Mouse (Mus musculus): ENCODE measurements around the gene Olfr628.
"Not testable (repeated sequence)": the region's sequence is repeated elsewhere in the genome, so short reads cannot be mapped to it uniquely, and the experiment has no call there.

The Olfr628 gene

DNA sequence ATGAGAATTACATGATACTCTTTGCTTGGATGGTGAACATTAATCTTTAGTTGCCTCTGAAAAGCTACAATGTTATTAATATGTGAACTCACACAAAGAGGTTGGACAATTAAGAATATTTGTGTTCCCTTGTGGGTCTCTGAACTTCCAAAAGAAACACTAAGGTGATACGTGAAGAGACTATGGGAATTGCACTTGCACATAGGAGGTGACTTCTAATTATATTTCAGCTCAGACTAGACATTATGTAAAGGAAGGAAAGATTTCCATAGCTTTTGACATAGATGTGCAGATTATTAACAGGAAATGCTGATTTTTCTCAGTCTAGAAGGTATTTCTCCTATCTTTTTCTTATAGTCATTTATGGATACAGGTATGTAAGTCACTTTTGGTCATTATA is at the start of gene Olfr628:
Gene Olfr628 (plus strand): TSS at position 301 of the 400 bp plus-strand sequence.
- no peak for DNase-seq (ENCODE audit: low spot score)

DNA sequence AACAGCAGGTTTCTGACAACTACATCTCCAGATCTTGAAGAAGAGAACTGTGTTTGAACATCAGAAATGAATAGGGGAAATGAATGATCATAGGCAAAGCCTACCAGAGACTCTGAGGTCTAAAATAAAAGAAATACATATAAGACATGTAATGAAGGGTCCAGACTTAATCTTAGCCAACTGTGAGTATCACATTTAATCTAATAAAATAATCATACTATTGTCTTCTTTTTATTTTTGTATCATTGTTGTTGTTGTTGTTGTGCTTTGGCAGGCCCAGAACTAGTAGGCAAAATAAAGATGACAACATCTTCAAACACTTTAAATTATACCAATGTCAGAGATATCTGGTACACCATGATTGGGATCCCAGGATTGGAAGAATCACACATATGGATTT is 47.8 kb upstream of the Olfr628 start, which contains the start of gene Olfr625-ps1:
Gene Olfr625-ps1 (plus strand): TSS at position 301 of the 400 bp plus-strand sequence.
- DNase-seq (ENCODE audit: low spot score): no peak

DNA sequence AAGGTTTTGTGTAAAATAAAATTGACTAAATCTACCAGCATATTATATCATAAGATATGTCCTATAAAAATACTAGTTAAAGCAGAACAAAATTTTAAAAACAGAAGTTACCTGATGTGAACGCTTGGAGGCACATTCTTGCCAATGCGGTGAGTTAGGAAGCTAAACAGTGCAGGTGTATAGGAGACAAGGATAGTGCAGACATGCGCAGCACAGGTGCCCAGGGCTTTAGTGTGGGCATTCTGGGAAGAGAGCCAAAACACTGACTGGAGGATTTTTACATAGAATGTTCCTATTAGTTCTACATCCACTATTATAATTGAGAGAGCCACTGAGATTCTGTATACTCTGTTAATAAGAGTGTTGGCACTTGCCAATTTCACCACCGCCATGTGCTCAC is 30.7 kb upstream of the Olfr628 start:
- DNase-seq (ENCODE audit: low spot score): no peak

DNA sequence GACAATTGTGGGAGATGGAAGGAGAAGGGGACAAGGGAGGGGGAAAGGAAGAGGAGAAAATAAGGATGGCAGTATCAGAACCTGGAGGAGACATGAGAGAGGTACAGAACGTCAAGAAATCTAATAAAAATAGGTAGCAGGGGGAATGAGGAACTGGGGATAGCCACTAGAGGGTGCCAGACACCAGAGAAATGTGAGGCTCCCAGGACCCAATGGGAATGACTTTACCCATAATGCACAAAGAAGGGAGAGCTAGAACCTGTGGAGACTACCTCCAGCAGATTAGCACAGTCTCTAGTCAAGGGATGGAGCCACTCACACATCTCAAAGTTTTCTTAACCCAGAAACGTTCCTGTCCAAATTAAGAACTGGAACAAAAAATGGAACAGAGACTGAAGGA is 18.1 kb upstream of the Olfr628 start:
- no peak for DNase-seq (ENCODE audit: low spot score)

DNA sequence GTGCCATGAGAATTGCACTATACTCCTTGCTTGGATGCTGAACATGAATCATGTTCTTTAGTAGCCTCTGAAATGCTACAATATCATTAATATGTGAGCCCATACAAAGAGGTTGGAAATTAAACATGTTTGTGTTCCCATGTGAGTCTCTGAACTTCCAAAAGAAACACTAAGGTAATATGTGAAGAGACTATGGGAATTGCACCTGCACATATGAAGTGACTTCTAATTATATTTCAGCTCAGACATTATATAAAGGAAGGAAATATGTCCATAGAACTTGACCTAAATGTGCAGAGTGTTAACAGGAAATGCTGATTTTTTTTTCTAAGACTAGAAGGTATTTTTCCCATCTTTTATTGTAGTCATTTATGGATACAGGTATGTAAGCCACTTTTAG is 15.8 kb upstream of the Olfr628 start, which contains the start of gene Olfr243:
Gene Olfr243 (plus strand): TSS at position 301 of the 400 bp plus-strand sequence.
- DNase-seq (ENCODE audit: low spot score): no peak

DNA sequence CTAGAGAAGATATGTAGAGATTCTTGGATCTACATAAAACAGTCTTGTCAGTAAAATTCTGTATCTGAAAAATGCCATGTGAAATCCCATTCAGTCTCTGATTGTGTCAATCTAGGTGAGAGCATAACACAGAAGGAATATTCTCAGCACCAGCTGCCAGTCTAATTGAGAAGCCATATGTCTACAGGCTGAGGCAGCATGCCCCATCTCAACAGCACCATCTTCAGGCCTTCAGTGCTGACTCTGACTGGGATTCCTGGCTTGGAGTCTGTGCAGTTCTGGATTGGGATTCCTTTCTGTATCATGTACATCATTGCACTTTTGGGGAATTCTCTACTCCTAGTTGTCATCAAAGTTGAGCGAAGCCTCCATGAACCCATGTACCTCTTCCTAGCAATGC is 13.8 kb upstream of the Olfr628 start:
- not testable (repeated sequence) for DNase-seq (ENCODE audit: low spot score)

DNA sequence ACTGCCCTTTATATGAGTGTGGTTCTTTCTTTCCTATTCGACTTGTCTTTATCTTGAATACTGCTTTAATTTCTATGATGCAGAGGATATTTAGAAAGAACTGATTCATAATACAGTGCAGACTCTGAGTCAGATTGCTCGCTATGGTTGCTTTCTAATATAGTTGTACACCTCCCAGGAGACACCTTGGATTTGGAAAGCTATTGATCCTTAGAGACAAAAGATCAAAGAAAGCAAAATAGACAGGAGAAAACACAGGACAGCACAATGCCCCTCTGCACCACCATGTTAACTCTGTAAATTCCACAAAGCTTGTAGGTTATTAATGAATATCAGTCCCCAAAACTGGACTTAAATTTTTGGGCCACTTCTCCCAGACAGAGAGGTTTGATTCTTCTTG is 14.7 kb downstream of the Olfr628 start, which contains the start of gene Olfr629:
Gene Olfr629 (minus strand): TSS at position 101 of the 400 bp plus-strand sequence.
- no peak for DNase-seq (ENCODE audit: low spot score)

DNA sequence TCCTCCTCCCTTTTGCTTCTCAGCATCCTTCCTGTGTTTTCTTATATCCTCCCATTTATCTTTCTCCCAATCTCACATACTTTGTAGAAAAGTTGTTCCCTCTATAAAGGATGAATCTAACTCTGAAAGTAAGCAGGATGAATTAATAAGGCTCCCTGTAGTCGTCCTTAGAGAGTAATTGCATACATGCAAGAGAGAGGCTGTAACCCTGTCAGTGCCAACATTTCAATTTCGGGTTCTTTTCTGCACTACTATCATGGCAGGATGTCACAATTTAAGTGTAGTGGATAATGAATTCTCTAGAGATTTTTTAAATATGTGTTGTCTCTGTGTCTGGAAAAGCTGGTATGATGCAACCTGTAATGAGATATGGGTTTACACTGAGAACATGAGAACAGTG is 27.1 kb downstream of the Olfr628 start, which contains the start of gene Olfr630:
Gene Olfr630 (minus strand): TSS at position 101 of the 400 bp plus-strand sequence.
- no peak for DNase-seq (ENCODE audit: low spot score)

DNA sequence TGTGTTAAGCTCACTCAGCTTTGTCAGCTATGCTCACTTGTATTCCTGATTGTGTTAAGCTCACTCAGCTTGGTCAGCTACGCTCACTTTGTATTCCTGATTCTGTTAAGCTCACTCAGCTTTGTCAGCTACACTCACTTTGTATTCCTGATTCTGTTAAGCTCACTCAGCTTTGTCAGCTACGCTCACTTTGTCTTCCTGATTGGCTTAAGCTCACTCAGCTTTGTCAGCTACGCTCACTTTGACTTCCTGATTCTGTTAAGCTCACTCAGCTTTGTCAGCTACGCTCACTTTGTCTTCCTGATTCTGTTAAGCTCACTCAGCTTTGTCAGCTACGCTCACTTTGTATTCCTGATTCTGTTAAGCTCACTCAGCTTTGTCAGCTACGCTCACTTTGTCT is 32.0 kb downstream of the Olfr628 start:
- not testable (repeated sequence) for DNase-seq (ENCODE audit: low spot score)

DNA sequence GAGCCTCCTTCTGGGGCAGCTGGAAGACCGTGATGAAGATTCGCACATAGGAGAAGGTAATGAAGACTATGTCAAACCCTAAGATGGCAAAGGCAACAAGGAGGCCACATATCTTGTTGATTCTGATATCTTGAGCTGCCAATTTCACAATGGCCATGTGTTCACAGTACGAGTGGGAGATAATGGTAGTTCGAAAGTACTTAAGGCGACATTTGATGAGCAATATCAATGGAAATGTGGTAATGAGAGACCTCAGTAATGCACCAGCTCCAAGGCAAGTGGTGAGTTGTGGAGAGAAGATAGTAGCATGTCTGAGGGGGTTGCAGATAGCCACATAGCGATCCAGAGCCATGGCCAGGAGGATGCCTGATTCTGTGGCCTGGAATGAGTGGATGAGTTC is 37.5 kb downstream of the Olfr628 start:
- DNase-seq (ENCODE audit: low spot score): not testable (repeated sequence)

DNA sequence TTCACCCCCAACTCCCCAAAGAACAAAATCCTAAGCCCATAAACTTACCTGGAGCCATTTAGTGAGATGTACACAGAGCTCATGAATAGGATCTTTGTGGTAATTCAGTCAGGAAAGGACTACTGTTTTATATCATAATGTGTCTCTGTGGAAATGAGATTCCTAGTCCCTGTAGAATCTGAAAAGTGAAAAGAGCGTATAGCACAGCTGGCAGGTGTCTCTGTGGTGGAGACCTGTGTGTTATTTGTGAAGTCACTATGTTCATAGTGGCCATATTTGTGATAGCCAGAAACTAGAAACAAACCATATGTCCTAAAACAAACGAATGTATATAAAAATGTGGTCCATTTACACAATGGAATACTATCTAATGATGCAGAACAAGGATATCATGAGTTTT is 41.3 kb downstream of the Olfr628 start, which contains the start of gene Olfr69:
Gene Olfr69 (minus strand): TSS at position 101 of the 400 bp plus-strand sequence.
- no peak for DNase-seq (ENCODE audit: low spot score)

DNA sequence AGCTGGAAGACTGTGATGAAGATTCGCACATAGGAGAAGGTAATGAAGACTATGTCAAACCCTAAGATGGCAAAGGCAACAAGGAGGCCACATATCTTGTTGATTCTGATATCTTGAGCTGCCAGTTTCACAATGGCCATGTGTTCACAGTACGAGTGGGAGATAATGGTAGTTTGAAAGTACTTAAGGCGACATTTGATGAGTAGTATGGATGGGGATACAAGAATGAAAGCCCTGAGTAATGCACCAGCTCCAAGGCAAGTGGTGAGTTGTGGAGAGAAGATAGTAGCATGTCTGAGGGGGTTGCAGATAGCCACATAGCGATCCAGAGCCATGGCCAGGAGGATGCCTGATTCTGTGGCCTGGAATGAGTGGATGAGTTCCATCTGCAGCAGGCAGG is 47.5 kb downstream of the Olfr628 start:
- DNase-seq (ENCODE audit: low spot score): not testable (repeated sequence)

DNA sequence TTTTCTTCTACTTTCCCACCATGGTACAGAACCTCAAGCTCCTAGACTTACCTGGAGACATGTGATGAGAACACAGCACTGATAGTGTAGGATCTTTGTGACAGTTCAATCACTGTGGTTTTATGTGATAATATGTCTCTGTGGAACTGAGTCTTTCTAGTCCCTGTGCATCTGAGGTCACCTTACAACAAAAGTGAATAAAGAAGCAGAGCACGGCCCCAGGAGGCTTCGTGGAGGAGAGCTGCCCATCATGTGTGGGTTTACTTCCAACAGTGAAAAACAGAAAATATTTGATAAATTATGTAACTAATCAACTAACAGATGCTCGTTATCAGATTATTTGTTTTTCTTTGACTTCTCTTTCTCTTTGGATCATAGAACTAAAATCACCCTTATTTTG is 49.4 kb downstream of the Olfr628 start, which contains the start of gene Olfr68:
Gene Olfr68 (minus strand): TSS at position 101 of the 400 bp plus-strand sequence.
- no peak for DNase-seq (ENCODE audit: low spot score)
